Mouse (Mus musculus): ENCODE data around the gene Ddx43. TPM values are rescaled to one million over a fixed set of nuclear protein-coding genes. Genes with fewer than 3 reads are reported as not detected.

Ddx43 gene
- polyA plus RNA-seq (2017; shearing (Covaris generic)), result 10 to 100 TPM in 1 of 2 experiments, 1 to 10 TPM in 1; 5.5 to 15.1 TPM

GRCm38 (mm10) chr9:78395630-78396351 lies at the start of gene Ddx43:
TSS of gene Ddx43 (plus strand) at chr9:78395777.

GRCm38 (mm10) chr9:78355611-78356010 lies 40.0 kb upstream of the Ddx43 start, which contains the start of gene Gsta2:
TSS of gene Gsta2 (minus strand) at chr9:78355788.

GRCm38 (mm10) chr9:78367959-78368358 lies 27.6 kb upstream of the Ddx43 start, which contains the start of gene Dppa5a:
TSS of gene Dppa5a (minus strand) at chr9:78368177.

GRCm38 (mm10) chr9:78378113-78378785 lies 17.3 kb upstream of the Ddx43 start, which contains the start of gene Ooep:
TSS of gene Ooep (minus strand) at chr9:78378725.

GRCm38 (mm10) chr9:78442579-78443392 lies 47.2 kb downstream of the Ddx43 start, which contains the start of gene Cgas:
TSS of gene Cgas (minus strand) at chr9:78443237.

GRCm38 (mm10) chr9:78447973-78448873 lies 52.6 kb downstream of the Ddx43 start, which contains the start of the genes Mto1 and Gm17324:
TSS of gene Mto1 (plus strand) at chr9:78448208.
TSS of gene Gm17324 (minus strand) at chr9:78448786.

Other genes starting within 250 kb of the Ddx43 start
- gene Gsta4, start 213.0 kb upstream of the Ddx43 start, polyA plus RNA-seq (2017; shearing (Covaris generic)), result 10 to 100 TPM in 1 of 2 experiments, 1 to 10 TPM in 1; 4.3 to 31.4 TPM
- under 1 TPM in 1 of 2 experiments, not detected in 1; 0.53 TPM for gene Gsta1, start 165.1 kb upstream of the Ddx43 start, polyA plus RNA-seq (2017; shearing (Covaris generic))
- gene Gm3776, start 138.6 kb upstream of the Ddx43 start, polyA plus RNA-seq (2017; shearing (Covaris generic)), result not detected
- under 1 TPM in 1 of 2 experiments, not detected in 1; 0.81 TPM for gene Gm10639, start 105.9 kb upstream of the Ddx43 start, polyA plus RNA-seq (2017; shearing (Covaris generic))
- gene Omt2a, start 81.0 kb upstream of the Ddx43 start, polyA plus RNA-seq (2017; shearing (Covaris generic)), result not detected
- gene Omt2b, start 68.2 kb upstream of the Ddx43 start, polyA plus RNA-seq (2017; shearing (Covaris generic)), result not detected
- 1 to 10 TPM in 1 of 2 experiments, under 1 TPM in 1; 0.49 to 3.4 TPM for gene Gsta2, start 40.0 kb upstream of the Ddx43 start, polyA plus RNA-seq (2017; shearing (Covaris generic))
- not detected for gene Dppa5a, start 27.6 kb upstream of the Ddx43 start, polyA plus RNA-seq (2017; shearing (Covaris generic))
- 1 to 10 TPM in 1 of 2 experiments, under 1 TPM in 1; 0.23 to 1.2 TPM for gene Ooep, start 17.1 kb upstream of the Ddx43 start, polyA plus RNA-seq (2017; shearing (Covaris generic))
- 10 to 100 TPM in 1 of 2 experiments, 1 to 10 TPM in 1; 3.7 to 10.9 TPM for gene Cgas, start 47.5 kb downstream of the Ddx43 start, polyA plus RNA-seq (2017; shearing (Covaris generic))
- gene Mto1, start 52.4 kb downstream of the Ddx43 start, polyA plus RNA-seq (2017; shearing (Covaris generic)), result 10 to 100 TPM; 27.3 to 35.9 TPM
- gene Gm17324, start 53.0 kb downstream of the Ddx43 start, polyA plus RNA-seq (2017; shearing (Covaris generic)), result 1 to 10 TPM in 1 of 2 experiments, under 1 TPM in 1; 0.53 to 2.7 TPM
- 1,000 to 10,000 TPM; 3,945 to 4,761 TPM for gene Eef1a1, start 93.4 kb downstream of the Ddx43 start, polyA plus RNA-seq (2017; shearing (Covaris generic))
- 10 to 100 TPM; 12.1 to 13.9 TPM for gene Slc17a5, start 192.3 kb downstream of the Ddx43 start, polyA plus RNA-seq (2017; shearing (Covaris generic))
- gene Cd109, start 219.8 kb downstream of the Ddx43 start, polyA plus RNA-seq (2017; shearing (Covaris generic)), result 1 to 10 TPM in 1 of 2 experiments, under 1 TPM in 1; 0.28 to 1.6 TPM

Measured in inflammation-experienced regulatory T-cells (primary cell).